Comparison of ENCODE assay signal across 7 mouse cellular contexts in the genomic region with DNA sequence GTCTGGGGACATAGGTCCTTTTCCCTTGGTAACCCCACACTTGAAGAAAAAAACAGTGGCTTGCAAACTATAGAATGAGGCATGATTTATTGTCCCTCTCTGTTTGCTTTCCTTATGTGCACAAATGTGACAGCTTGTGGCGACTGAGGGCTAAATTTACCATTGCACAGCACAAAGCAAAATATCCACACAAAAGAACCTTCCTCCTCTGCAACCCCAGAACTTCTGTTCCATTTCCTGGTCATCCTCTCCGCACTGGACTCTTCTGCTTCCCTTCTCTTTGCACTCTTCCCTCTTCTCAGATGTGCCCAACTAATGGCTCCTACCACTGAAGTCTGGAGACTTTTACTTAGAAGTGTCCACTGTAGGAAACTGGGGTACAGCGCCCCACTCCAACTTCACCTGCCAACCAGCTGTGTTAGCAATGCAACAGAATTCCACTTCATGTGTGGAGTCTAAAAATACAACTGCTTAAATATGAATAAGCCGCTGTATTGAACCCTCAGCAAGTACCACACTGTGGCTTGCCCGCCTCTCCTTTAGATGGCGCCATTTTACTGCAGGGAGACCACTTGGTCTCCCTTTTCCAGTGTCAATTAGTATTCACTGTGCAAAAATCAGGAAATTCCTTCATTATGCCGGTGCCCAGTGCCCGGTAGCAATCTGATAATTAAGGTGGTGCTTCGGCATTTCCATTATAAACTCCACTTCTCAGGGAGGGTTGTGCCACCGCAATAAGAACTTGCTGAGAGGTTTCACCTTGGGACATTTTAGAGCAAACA.
DNase-seq lines count a peak whose midpoint lies in the region; ATAC-seq lines count a peak whose summit lies in the region.

No protein-coding gene starts in this region.

- no peaks in the 10 kb centered on the region for H3K9me3 ChIP-seq in midbrain, embryonic 12.5 days

- no peak overlapping the region for H3K9ac ChIP-seq in midbrain, embryonic 12.5 days (replicated peaks)

- H3K27me3 ChIP-seq in midbrain, embryonic 12.5 days, result peaks cover 10% of the 10 kb centered on the region

- no peak overlapping the region for H3K4me3 ChIP-seq in midbrain, embryonic 12.5 days

- H3K4me1 ChIP-seq in midbrain, embryonic 12.5 days, result no peaks in the 10 kb centered on the region

- WGBS in large intestine, adult 2 months, result 16% methylated on average over 10 of the region's 10 CpGs
- 27% methylated on average over 10 of the region's 10 CpGs for WGBS in midbrain, embryonic 12.5 days

- DNase-seq in ovary, postnatal 36 days (ENCODE audit: low spot score), result peak; percentile 13
- no peak for DNase-seq in ovary, postnatal 10 days (ENCODE audit: low spot score)
- DNase-seq in embryo, embryonic 10.5 days (ENCODE audit: low spot score), result peak; percentile 73
- DNase-seq in large intestine, adult 2 months (ENCODE audit: low read depth, low spot score), result peak; percentile 46
- no peak for DNase-seq in spleen, adult 18-20 months

- no peaks in the 10 kb centered on the region for H3K36me3 ChIP-seq in midbrain, embryonic 12.5 days

- no peak overlapping the region for H3K27ac ChIP-seq in midbrain, embryonic 12.5 days (replicated peaks)

- peak; percentile 56 for ATAC-seq in midbrain, embryonic 12.5 days (ENCODE audit: low FRiP score, low read depth)
- no peak for ATAC-seq in megakaryocyte, adult 5-6 weeks (ENCODE audit: poor library complexity, severe bottlenecking)

- no peak overlapping the region for H3K4me2 ChIP-seq in midbrain, embryonic 12.5 days (replicated peaks)

Comparison
In these comparisons a context has a peak if more than half of its experiments do, and no peak if none do; other contexts are left out.
1. DNase-seq: peak in ovary, postnatal 36 days (single experiment), embryo, embryonic 10.5 days (single experiment) and large intestine, adult 2 months (single experiment); none in ovary, postnatal 10 days (single experiment) and spleen, adult 18-20 months (0 of 2).